Mouse (Mus musculus) MEL (cell line): ENCODE results near the gene Mboat1.

Source experiments
- CTCF ChIP-seq, 3 experiments: IDR thresholded peaks in 2 of 3; conservative IDR thresholded peaks in 1 of 3; 2 replicates each; pipeline ENCODE4 v1.5.1; 2011 to 2012; ENCODE audit warnings: low read length in 3 of 3, low read depth in 2 of 3, mild to moderate bottlenecking in 2 of 3, improper control_type of control experiment in 1 of 3, inconsistent platforms in 1 of 3, mixed read lengths in 1 of 3, moderate library complexity in 1 of 3; ENCODE audit not compliant: control insufficient read depth in 1 of 3, insufficient read depth in 1 of 3, poor library complexity in 1 of 3, severe bottlenecking in 1 of 3
- ELF1 ChIP-seq: IDR thresholded peaks from 2 replicates; pipeline ENCODE4 v1.6.1; 2014; ENCODE audit warnings: low read depth, mild to moderate bottlenecking, inconsistent platforms, low read length, improper control_type of control experiment, moderate library complexity
- HCFC1 ChIP-seq: IDR thresholded peaks from 2 replicates; pipeline ENCODE4 v1.6.1; 2012; ENCODE audit warnings: low read depth, mild to moderate bottlenecking, inconsistent platforms, low read length, improper control_type of control experiment, moderate library complexity
- MAFK ChIP-seq: IDR thresholded peaks from 2 replicates; pipeline ENCODE4 v1.6.1; 2011; ENCODE audit warnings: low read depth, mild to moderate bottlenecking, low read length, improper control_type of control experiment, borderline replicate concordance
- POLR2A ChIP-seq, 2 experiments: IDR thresholded peaks; 2 replicates each; pipeline ENCODE4 v1.6.1; 2011 to 2012; ENCODE audit warnings: low read length in 2 of 2, mild to moderate bottlenecking in 2 of 2, control low read depth in 1 of 2, improper control_type of control experiment in 1 of 2, low read depth in 1 of 2, moderate library complexity in 1 of 2; ENCODE audit not compliant: control insufficient read depth in 1 of 2, insufficient read depth in 1 of 2, poor library complexity in 1 of 2
- USF1 ChIP-seq: IDR thresholded peaks from 2 replicates; pipeline ENCODE4 v1.6.1; 2014; ENCODE audit warnings: low read depth, mild to moderate bottlenecking, inconsistent platforms, low read length, improper control_type of control experiment, moderate library complexity

DNA sequence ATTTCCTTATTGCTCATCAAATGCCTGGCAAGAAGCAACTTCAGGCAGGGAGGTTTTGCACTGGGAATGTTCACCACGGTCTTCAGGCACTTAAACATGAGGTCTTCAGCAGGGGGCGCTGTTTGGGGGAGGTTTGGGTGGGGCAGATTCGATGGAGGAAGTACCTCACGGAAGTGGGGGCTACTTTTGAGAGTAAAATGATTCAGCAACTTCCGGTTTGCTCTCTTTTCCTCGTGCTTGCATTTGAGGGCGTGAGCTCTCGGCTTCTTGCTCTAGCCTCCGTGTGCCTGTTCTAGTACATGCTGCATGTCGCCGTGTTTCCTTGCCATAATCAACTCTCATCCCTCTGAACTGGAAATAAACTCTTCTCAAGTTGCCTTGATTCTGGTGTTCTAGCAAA is 129.7 kb downstream of the Mboat1 start:
- TF ChIP-seq POLR2A (IDR thresholded peaks at IDR 0.05; ENCODE audit: control insufficient read depth in 1 of 2, insufficient read depth in 1 of 2, low read depth in 1 of 2, low read length in 2 of 2, poor library complexity in 1 of 2) (no peak), ELF1 (no peak), MAFK (no peak), USF1 (no peak), HCFC1 (no peak), CTCF (IDR thresholded peaks at IDR 0.05 in 2 of 3, conservative IDR thresholded peaks at IDR 0.05 in 1 of 3; ENCODE audit: control insufficient read depth in 1 of 3, insufficient read depth in 1 of 3, low read depth in 2 of 3, low read length in 3 of 3, poor library complexity in 1 of 3, severe bottlenecking in 1 of 3) (peak in 2 of 3 experiments; percentile 12 to 28; a peak in 4 of 6 replicates)
